Mouse (Mus musculus): Measurements from ENCODE around the gene Tmem231. TPM values are rescaled to one million over a fixed set of nuclear protein-coding genes. Genes with fewer than 3 reads are reported as not detected.

The Tmem231 gene
- polyA plus RNA-seq, 1 experiment from 2014 or later = 20.9 TPM

DNA sequence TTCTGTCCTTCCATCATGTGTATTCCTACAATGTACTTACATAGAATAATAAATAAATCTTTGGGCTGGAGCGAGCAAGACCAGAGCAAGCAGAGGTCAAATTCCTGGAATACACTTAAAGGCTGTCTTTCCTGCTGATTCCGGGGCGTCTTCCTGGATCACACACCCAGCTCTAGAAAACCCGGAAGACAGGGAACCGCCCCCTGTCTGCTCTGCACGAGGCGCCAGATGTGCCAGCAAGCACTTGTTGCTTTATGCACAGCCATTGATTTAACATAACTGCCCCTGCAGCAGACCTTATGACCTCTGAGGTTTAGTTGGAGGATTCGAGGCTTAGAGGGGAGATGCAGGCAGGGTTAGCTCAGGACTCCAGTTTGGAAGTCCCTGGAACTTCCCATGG is 41.7 kb downstream of the Tmem231 start:
- H3K4me3 ChIP-seq = no peak overlapping the region
- H3K9ac ChIP-seq (replicated peaks) = no peak overlapping the region
- no peaks in the 10 kb centered on the region for H3K9me3 ChIP-seq
- H3K27ac ChIP-seq (replicated peaks) = no peak overlapping the region
- H3K4me2 ChIP-seq (replicated peaks) = no peak overlapping the region
- H3K4me1 ChIP-seq = peaks cover 4% of the 10 kb centered on the region; the same call in 1 of the 2 replicates
- H3K36me3 ChIP-seq = no peaks in the 10 kb centered on the region
- no peak for ATAC-seq (ENCODE audit: low FRiP score, low read depth)
- peaks cover 49% of the 10 kb centered on the region for H3K27me3 ChIP-seq
- WGBS = 47% methylated on average over 8 of the region's 8 CpGs

DNA sequence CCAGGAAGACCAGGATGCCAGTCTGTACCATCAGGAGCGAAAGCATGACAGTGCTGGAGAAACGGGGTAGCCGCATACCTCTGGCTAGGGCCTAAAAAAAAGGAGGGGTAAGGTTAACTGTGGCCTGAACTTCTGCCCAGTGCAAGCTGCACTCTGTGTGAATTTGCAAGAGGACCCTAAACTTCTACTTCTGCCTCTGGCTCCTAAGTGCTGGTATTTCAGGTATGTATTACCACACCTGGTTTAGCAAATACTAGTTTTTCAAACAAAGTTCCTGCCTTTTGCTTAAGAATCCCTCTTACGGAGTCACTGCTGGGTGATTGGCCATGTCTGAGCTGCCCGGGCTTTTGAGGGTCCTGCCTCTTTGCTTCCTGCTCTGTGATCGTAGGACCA is 42.8 kb downstream of the Tmem231 start:
- H3K27me3 ChIP-seq = peaks cover 49% of the 10 kb centered on the region

DNA sequence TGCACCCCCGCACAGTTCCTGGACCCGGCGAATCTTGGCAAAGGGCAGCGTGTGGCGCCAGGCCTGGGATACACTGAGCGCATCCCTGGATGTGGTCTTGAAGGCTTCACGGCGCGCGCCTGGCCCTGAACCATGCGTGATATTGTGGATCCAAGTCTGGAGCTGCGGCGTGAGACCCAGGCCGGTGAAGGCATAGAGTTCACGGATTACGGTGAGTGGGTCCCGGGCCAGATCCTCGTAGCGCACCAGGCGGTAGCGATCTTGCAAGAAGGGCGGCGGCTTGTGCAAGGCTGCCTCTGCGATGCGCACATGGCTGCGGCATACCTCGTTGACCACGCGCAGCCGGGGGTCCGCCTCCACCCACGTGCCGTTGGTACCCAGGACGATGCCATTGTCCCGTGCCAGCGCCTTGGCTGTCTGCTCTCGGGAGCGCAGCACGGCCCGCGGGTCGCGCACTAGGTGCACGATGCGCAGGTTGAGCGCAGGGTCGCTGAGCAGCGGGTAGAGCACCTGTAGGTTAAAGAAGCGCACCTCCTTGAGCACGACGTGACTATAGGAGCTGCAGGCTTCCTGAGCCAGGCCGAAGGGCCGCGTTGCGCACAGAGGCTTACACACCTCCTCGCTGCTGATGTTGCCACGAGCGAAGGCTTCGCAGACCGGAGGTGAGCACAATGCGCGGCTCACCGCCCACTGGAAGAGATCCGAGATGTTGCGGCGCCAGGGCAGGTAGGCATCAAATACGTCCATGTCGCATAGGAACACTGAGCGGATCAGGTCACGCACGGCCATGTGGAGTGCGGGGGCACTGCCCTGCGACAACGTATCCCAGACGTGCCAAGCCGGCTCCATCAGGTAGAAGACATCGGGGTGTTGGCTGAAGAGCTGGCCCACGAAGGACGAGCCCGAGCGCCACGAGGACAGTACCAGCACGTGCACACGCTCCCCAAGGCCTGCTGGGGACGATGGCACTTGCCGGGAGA is 43.5 kb downstream of the Tmem231 start:
- Histone ChIP-seq H3K9ac (replicated peaks) (no peak overlapping the region), H3K27ac (replicated peaks) (no peak overlapping the region), H3K4me1 (peaks cover 4% of the 10 kb centered on the region; the same call in 1 of the 2 replicates), H3K4me2 (replicated peaks) (peak overlapping the region; percentile 37), H3K36me3 (no peaks in the 10 kb centered on the region), H3K27me3 (peaks cover 49% of the 10 kb centered on the region), H3K9me3 (no peaks in the 10 kb centered on the region), H3K4me3 (peak overlapping the region; percentile 23; the same call in 1 of the 2 replicates)
- ATAC-seq (ENCODE audit: low FRiP score, low read depth) = no peak
- 13% methylated on average over 86 of the region's 86 CpGs for WGBS

More for the DNA sequence above, 42.8 kb downstream of the Tmem231 start:
- WGBS = 55% methylated on average over 6 of the region's 6 CpGs
- no peak for ATAC-seq (ENCODE audit: low FRiP score, low read depth)
- Histone ChIP-seq H3K9ac (replicated peaks) (no peak overlapping the region), H3K4me3 (no peak overlapping the region), H3K4me1 (peaks cover 4% of the 10 kb centered on the region; the same call in 1 of the 2 replicates), H3K27ac (replicated peaks) (no peak overlapping the region), H3K9me3 (no peaks in the 10 kb centered on the region), H3K4me2 (replicated peaks) (no peak overlapping the region), H3K36me3 (no peaks in the 10 kb centered on the region)

DNA sequence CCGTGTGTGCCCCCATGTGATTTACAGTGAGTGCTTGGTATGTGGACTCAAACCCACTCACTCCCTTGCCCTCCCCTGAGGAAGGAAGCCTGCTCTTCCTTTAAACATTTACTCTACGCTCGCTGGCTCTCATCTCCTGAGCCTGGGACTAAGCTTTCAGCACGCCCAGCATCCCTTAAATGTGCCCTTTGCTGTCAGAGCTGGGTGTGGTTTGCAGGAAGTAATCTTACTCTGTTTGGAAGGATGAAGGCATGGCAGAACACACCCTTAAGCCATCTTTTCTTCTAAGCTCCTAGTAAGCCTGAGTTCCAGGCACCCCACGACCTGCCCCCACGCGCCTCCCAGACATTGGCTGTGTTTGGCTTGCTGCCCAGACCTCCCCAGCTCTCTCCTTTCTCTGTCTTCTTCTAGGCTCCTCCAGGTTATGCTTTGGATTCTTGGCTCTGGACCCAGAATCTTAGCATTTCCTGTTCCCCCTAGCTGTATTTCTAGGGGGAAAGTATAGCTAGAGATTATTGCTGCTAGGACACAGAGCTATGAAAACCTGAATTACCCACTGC is 45.5 kb downstream of the Tmem231 start:
- Histone ChIP-seq H3K9ac (replicated peaks) (no peak overlapping the region), H3K4me2 (replicated peaks) (no peak overlapping the region), H3K9me3 (no peaks in the 10 kb centered on the region), H3K36me3 (no peaks in the 10 kb centered on the region), H3K27ac (replicated peaks) (no peak overlapping the region), H3K4me1 (peaks cover 4% of the 10 kb centered on the region; the same call in 1 of the 2 replicates), H3K4me3 (no peak overlapping the region), H3K27me3 (peaks cover 49% of the 10 kb centered on the region)
- 56% methylated on average over 7 of the region's 7 CpGs for WGBS
- ATAC-seq (ENCODE audit: low FRiP score, low read depth) = no peak

DNA sequence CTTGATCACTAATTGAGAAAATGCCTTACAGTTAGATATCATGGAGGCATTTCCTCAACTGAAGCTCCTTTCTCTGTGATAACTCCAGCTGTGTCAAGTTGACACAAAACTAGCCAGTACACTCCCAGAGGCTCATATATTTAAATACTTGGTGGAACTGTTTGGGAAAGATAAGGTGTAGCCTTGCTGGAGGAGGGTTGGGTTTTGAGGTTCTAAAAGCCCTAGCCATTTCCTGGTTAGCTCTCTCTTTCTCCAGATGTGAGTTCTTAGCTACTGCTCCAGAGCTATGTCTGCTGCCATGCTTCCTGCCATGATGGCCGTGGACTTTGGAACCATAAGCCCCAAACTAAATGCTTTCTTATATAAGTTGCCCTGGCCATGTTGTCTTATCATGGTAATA is 46.2 kb downstream of the Tmem231 start:
- 86% methylated on average over 1 of the region's 1 CpGs for WGBS
- Histone ChIP-seq H3K27ac (replicated peaks) (no peak overlapping the region), H3K9ac (replicated peaks) (no peak overlapping the region), H3K36me3 (no peaks in the 10 kb centered on the region), H3K4me3 (no peak overlapping the region), H3K4me1 (peaks cover 4% of the 10 kb centered on the region; the same call in 1 of the 2 replicates), H3K4me2 (replicated peaks) (no peak overlapping the region), H3K9me3 (no peaks in the 10 kb centered on the region), H3K27me3 (peaks cover 47% of the 10 kb centered on the region)
- no peak for ATAC-seq (ENCODE audit: low FRiP score, low read depth)

DNA sequence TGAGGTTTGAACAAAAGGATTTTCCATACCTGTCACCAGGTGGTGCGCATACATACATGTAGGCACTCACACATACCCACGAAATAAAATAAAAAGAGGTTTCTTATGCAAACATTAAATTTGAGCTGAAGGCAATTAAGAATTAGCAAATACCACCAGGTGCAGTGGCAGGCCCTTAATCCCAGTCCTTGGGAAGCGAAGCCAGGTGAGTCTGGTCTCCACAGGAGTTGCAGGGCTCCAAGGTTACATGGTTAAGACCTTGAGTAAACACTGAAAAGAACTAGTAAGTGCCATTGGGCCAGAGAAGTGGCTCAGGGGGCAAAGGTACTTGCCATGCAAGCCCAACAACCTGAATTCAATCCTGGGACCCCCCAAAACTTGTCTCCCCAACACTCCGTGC is 50.1 kb downstream of the Tmem231 start:
- H3K4me1 ChIP-seq = no peaks in the 10 kb centered on the region; the same call in 1 of the 2 replicates
- no peak overlapping the region for H3K4me2 ChIP-seq (replicated peaks)
- ATAC-seq (ENCODE audit: low FRiP score, low read depth) = no peak
- no peak overlapping the region for H3K9ac ChIP-seq (replicated peaks)
- H3K36me3 ChIP-seq = no peaks in the 10 kb centered on the region
- no peaks in the 10 kb centered on the region for H3K9me3 ChIP-seq
- peaks cover 10% of the 10 kb centered on the region for H3K27me3 ChIP-seq
- 83% methylated on average over 4 of the region's 4 CpGs for WGBS
- no peak overlapping the region for H3K27ac ChIP-seq (replicated peaks)
- H3K4me3 ChIP-seq = no peak overlapping the region

DNA sequence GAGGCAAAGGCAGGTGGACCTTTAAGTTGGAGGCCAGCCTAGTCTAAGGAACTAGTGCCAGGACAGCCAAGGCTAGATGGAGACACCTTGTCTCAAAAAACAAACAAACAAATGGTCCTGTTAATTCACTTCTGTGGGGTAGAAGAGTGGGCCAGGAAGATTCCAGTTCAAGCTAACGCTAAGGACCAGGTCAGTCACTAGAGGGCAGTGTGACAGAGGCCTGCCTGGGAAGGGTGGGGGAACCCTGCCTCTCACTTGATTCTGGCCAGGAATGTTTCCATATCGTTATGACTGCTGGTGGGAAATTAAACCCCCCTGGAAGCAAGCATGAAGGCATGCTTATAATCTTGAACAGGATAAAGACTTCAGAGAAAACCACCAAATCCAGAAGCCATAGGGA is 52.1 kb downstream of the Tmem231 start:
- no peak for ATAC-seq (ENCODE audit: low FRiP score, low read depth)
- WGBS = 7% methylated on average over 2 of the region's 2 CpGs
- H3K9me3 ChIP-seq = no peaks in the 10 kb centered on the region
- H3K27ac ChIP-seq (replicated peaks) = no peak overlapping the region
- no peaks in the 10 kb centered on the region for H3K4me1 ChIP-seq
- no peak overlapping the region for H3K4me2 ChIP-seq (replicated peaks)
- no peaks in the 10 kb centered on the region for H3K27me3 ChIP-seq
- no peaks in the 10 kb centered on the region for H3K36me3 ChIP-seq
- no peak overlapping the region for H3K9ac ChIP-seq (replicated peaks)
- no peak overlapping the region for H3K4me3 ChIP-seq

DNA sequence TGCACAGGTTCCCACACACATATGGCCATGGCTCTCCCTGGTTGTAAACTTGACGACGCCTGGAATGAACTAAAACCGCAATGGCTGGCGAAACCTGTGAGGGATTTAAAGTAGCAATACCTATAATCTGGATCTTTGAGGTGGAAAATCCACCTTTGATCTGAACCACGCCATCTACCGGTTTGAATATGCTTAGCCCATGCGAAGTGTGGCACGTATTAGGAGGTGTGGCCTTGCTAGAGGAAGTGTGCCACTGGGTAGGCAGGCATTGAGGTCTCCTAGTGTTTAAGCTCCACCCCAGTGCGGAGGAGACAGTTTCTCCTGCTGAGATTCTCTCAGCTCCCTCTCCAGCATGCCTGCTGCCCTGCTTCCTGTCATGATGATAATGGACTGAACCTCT is 56.0 kb downstream of the Tmem231 start:
- Histone ChIP-seq H3K36me3 (no peaks in the 10 kb centered on the region), H3K9ac (replicated peaks) (no peak overlapping the region), H3K27me3 (no peaks in the 10 kb centered on the region), H3K27ac (replicated peaks) (no peak overlapping the region), H3K4me1 (peaks cover 5% of the 10 kb centered on the region; the same call in 1 of the 2 replicates), H3K9me3 (no peaks in the 10 kb centered on the region), H3K4me3 (no peak overlapping the region), H3K4me2 (replicated peaks) (no peak overlapping the region)
- 74% methylated on average over 9 of the region's 9 CpGs for WGBS
- no peak for ATAC-seq (ENCODE audit: low FRiP score, low read depth)

DNA sequence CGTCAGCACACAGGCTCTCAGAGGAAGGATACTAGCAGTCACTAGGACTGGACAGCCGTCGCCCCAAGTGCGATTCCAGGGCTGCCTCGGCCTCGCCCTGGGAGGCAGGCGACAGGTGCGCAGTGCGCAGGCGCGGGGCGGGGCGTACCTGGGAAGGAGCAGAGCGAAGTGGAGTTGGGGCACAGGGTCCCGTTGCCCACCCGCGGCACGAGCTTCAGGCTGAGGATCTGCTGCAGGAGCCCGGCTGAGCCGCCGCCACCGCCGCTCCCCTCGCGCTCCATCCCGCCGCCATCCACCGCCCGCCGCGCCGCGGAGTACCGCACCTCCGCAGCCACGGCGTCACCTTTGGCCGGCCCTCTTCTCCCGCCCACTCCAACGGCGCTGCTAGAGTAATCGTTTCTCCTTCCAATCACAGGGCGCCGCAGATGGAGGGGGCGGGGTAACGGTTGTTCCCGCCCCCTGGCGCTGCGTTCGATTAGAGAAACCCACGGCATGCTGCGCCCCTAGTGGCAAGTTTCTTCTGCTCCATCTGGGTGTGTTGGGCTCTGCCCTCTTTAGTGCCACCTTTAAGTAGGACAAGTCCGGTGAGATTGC is 57.2 kb downstream of the Tmem231 start, which contains the start of gene Tmem170:
Gene Tmem170, minus strand, starts transcription at position 396 of the 594 bp plus-strand sequence.
- Histone ChIP-seq H3K27ac (replicated peaks) (peak within 1 kb of the TSS; percentile 58; the same call in 1 of the 2 replicates), H3K4me1 (peaks cover 5% of the 10 kb centered on the region; the same call in 1 of the 2 replicates), H3K4me2 (replicated peaks) (peak within 1 kb of the TSS; percentile 86), H3K4me3 (peak within 1 kb of the TSS; percentile 82), H3K36me3 (no peaks in the 10 kb centered on the region), H3K9me3 (no peaks in the 10 kb centered on the region), H3K27me3 (no peaks in the 10 kb centered on the region), H3K9ac (replicated peaks) (peak within 1 kb of the TSS; percentile 66)
- ATAC-seq (ENCODE audit: low FRiP score, low read depth) = peak; percentile 98
- WGBS = under 1% methylated on average over 39 of the region's 53 CpGs

DNA sequence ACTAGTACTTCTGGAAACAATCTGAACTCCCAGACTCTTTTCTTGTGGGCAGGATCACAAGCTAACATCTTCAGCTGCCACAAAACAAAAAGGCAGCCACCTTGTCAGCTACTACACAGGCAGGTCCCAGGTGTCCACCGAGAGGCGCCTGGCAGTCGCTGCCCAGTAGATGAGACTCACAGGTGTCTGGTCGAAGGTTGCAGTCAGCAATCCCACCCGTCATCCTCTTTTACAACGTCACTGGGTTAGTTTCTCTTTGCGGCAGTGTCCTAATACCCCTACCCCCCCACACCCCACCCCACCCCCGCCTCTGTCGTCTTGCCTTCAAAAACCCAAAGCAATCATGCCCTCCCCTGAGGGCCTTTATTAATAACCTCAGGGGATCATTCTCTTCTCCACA is 57.9 kb downstream of the Tmem231 start:
- peak overlapping the region; percentile 82 for H3K4me3 ChIP-seq
- no peak for ATAC-seq (ENCODE audit: low FRiP score, low read depth)
- H3K4me2 ChIP-seq (replicated peaks) = peak overlapping the region; percentile 86
- H3K27me3 ChIP-seq = no peaks in the 10 kb centered on the region
- no peaks in the 10 kb centered on the region for H3K36me3 ChIP-seq
- H3K4me1 ChIP-seq = peaks cover 5% of the 10 kb centered on the region; the same call in 1 of the 2 replicates
- H3K27ac ChIP-seq (replicated peaks) = no peak overlapping the region
- no peaks in the 10 kb centered on the region for H3K9me3 ChIP-seq
- peak overlapping the region; percentile 66 for H3K9ac ChIP-seq (replicated peaks)
- 34% methylated on average over 9 of the region's 9 CpGs for WGBS

DNA sequence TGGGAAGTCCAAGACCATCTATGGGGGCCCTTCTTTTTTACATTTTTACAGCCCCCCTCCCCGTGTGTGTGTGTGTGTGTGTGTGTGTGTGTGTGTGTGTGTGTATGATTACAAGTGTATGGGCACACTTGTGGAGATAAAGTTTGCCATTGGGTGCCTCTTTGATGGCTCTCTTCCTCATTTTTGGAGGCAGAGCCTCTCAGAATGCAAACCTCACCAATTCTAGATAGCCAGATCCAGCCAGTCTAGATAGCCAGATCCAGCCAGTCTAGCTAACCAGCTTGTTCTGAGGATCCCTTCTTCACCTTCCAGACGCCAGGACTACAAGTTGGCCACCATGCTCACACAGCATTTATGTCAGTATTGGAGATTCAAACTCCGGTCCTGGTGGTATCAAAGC is 62.4 kb downstream of the Tmem231 start:
- Histone ChIP-seq H3K27me3 (no peaks in the 10 kb centered on the region), H3K27ac (replicated peaks) (no peak overlapping the region), H3K4me2 (replicated peaks) (no peak overlapping the region), H3K9me3 (no peaks in the 10 kb centered on the region), H3K4me1 (peaks cover 5% of the 10 kb centered on the region; the same call in 1 of the 2 replicates), H3K9ac (replicated peaks) (no peak overlapping the region), H3K36me3 (no peaks in the 10 kb centered on the region), H3K4me3 (no peak overlapping the region)
- 83% methylated on average over 3 of the region's 3 CpGs for WGBS
- ATAC-seq (ENCODE audit: low FRiP score, low read depth) = no peak

DNA sequence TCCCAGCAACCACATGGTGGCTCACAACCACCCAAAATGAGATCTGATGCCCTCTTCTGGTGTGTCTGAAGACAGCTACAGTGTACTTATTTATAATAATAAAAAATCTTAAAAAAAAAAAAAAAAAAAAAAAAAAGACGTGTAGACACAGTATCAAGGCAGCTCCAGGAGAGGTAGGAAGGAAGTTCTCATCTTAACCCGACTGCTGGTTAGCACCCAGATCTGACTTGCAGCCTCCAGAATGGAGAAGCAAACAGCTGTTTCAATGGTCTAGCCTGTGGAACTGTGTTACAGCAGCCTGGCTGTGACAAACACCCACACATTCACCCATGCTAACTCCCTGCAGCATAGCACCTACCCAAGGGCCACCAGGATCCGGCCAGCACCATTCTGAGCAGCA is 63.3 kb downstream of the Tmem231 start:
- H3K4me1 ChIP-seq = no peaks in the 10 kb centered on the region
- H3K4me2 ChIP-seq (replicated peaks) = no peak overlapping the region
- WGBS = 90% methylated on average over 2 of the region's 3 CpGs
- H3K4me3 ChIP-seq = no peak overlapping the region
- no peaks in the 10 kb centered on the region for H3K27me3 ChIP-seq
- H3K27ac ChIP-seq (replicated peaks) = no peak overlapping the region
- no peaks in the 10 kb centered on the region for H3K9me3 ChIP-seq
- H3K36me3 ChIP-seq = no peaks in the 10 kb centered on the region; the same call in 1 of the 2 replicates
- H3K9ac ChIP-seq (replicated peaks) = no peak overlapping the region
- ATAC-seq (ENCODE audit: low FRiP score, low read depth) = no peak
